Mouse (Mus musculus): ENCODE measurements around the gene Gabra5.

Gene Gabra5

GRCm38 (mm10) chr7:57509681-57510141, at the start of gene Gabra5:
TSS of gene Gabra5 (minus strand) at chr7:57510059.
- in situ Hi-C loops (cut with MboI, MseI): loop anchor here (25.0 kb wide), 1 partner anchor 1922 kb away; no protein-coding TSS in a partner anchor

- in situ Hi-C loops (cut with MboI, MseI): no loop called here
These were observed 28.7 kb upstream of the Gabra5 start for GRCm38 (mm10) chr7:57538565-57538964.

- in situ Hi-C loops (cut with MboI, MseI): no loop called here
These were observed 22.8 kb upstream of the Gabra5 start for GRCm38 (mm10) chr7:57532676-57533075.

- in situ Hi-C loops (cut with MboI, MseI): no loop called here
These were observed 20.1 kb upstream of the Gabra5 start for GRCm38 (mm10) chr7:57529954-57530353.

GRCm38 (mm10) chr7:57529451-57529850, 19.6 kb upstream of the Gabra5 start:
- in situ Hi-C loops (cut with MboI, MseI): no loop called here

- in situ Hi-C loops (cut with MboI, MseI): loop anchor here (25.0 kb wide), 1 partner anchor 1926 kb away; no protein-coding TSS in a partner anchor
These were observed 3.1 kb upstream of the Gabra5 start for GRCm38 (mm10) chr7:57512955-57513354.

- in situ Hi-C loops (cut with MboI, MseI): loop anchor here (25.0 kb wide), 1 partner anchor 1922 kb away; no protein-coding TSS in a partner anchor
These were observed 813 bp downstream of the Gabra5 start for GRCm38 (mm10) chr7:57508860-57509632.

- in situ Hi-C loops (cut with MboI, MseI): loop anchor here (25.0 kb wide), 1 partner anchor 1916 kb away; no protein-coding TSS in a partner anchor
These were observed 7.0 kb downstream of the Gabra5 start for GRCm38 (mm10) chr7:57502809-57503208.

- in situ Hi-C loops (cut with MboI, MseI): no loop called here
These were observed 18.1 kb downstream of the Gabra5 start for GRCm38 (mm10) chr7:57491795-57492194.

GRCm38 (mm10) chr7:57486907-57487306, 23.0 kb downstream of the Gabra5 start:
- in situ Hi-C loops (cut with MboI, MseI): no loop called here

- in situ Hi-C loops (cut with MboI, MseI): no loop called here
These were observed 27.0 kb downstream of the Gabra5 start for GRCm38 (mm10) chr7:57482896-57483295.

- in situ Hi-C loops (cut with MboI, MseI): no loop called here
These were observed 35.9 kb downstream of the Gabra5 start for GRCm38 (mm10) chr7:57473811-57474525.

GRCm38 (mm10) chr7:57471316-57471715, 38.5 kb downstream of the Gabra5 start:
- in situ Hi-C loops (cut with MboI, MseI): no loop called here

- in situ Hi-C loops (cut with MboI, MseI): no loop called here
These were observed 49.5 kb downstream of the Gabra5 start for GRCm38 (mm10) chr7:57460354-57460753.

- in situ Hi-C loops (cut with MboI, MseI): no loop called here
These were observed 61.6 kb downstream of the Gabra5 start for GRCm38 (mm10) chr7:57448239-57448638.

- in situ Hi-C loops (cut with MboI, MseI): no loop called here
These were observed 87.2 kb downstream of the Gabra5 start for GRCm38 (mm10) chr7:57422675-57423074.

- in situ Hi-C loops (cut with MboI, MseI): no loop called here
These were observed 88.8 kb downstream of the Gabra5 start for GRCm38 (mm10) chr7:57421044-57421443.

- in situ Hi-C loops (cut with MboI, MseI): no loop called here
These were observed 90.5 kb downstream of the Gabra5 start, which contains the start of gene Gabrb3 for GRCm38 (mm10) chr7:57419392-57419791. TSS of gene Gabrb3 (plus strand) at chr7:57419692.

- in situ Hi-C loops (cut with MboI, MseI): no loop called here
These were observed 97.0 kb downstream of the Gabra5 start for GRCm38 (mm10) chr7:57412896-57413295.

GRCm38 (mm10) chr7:57411163-57411562, 98.7 kb downstream of the Gabra5 start:
- in situ Hi-C loops (cut with MboI, MseI): no loop called here

GRCm38 (mm10) chr7:57393551-57393950, 116.3 kb downstream of the Gabra5 start:
- in situ Hi-C loops (cut with MboI, MseI): no loop called here

GRCm38 (mm10) chr7:57390046-57390445, 119.8 kb downstream of the Gabra5 start:
- in situ Hi-C loops (cut with MboI, MseI): no loop called here

GRCm38 (mm10) chr7:57387341-57387654, 122.6 kb downstream of the Gabra5 start:
- in situ Hi-C loops (cut with MboI, MseI): no loop called here

Measured in T-helper 1 cell (primary cell).